Mouse (Mus musculus) B cell, adult 2 months (primary cell): ENCODE results near the gene Tmcc2.

ENCODE experiments used
- DNase-seq, 2 experiments: peaks; one replicate each; pipeline ENCODE4 v3.0.0; 2022

The Tmcc2 gene

GRCm38 (mm10) chr1:132338027-132338660 lies 52.9 kb downstream of the Tmcc2 start:
- no peak for DNase-seq

GRCm38 (mm10) chr1:132336921-132337320 lies 54.2 kb downstream of the Tmcc2 start:
- peak; percentile 52 to 59 for DNase-seq

GRCm38 (mm10) chr1:132335378-132335965 lies 55.6 kb downstream of the Tmcc2 start:
- no peak for DNase-seq

- no peak for DNase-seq
Measured at GRCm38 (mm10) chr1:132334178-132334801, 56.8 kb downstream of the Tmcc2 start.

GRCm38 (mm10) chr1:132333675-132334141 lies 57.4 kb downstream of the Tmcc2 start:
- no peak for DNase-seq

GRCm38 (mm10) chr1:132333201-132333600 lies 57.9 kb downstream of the Tmcc2 start:
- DNase-seq: no peak

GRCm38 (mm10) chr1:132331283-132331682 lies 59.8 kb downstream of the Tmcc2 start:
- no peak for DNase-seq

GRCm38 (mm10) chr1:132330397-132330796 lies 60.7 kb downstream of the Tmcc2 start:
- DNase-seq: no peak

GRCm38 (mm10) chr1:132329656-132330055 lies 61.4 kb downstream of the Tmcc2 start:
- no peak for DNase-seq

- DNase-seq: no peak
Measured at GRCm38 (mm10) chr1:132328565-132328964, 62.5 kb downstream of the Tmcc2 start.

GRCm38 (mm10) chr1:132327477-132327876 lies 63.6 kb downstream of the Tmcc2 start:
- no peak for DNase-seq

GRCm38 (mm10) chr1:132326777-132327176 lies 64.3 kb downstream of the Tmcc2 start:
- DNase-seq: no peak

GRCm38 (mm10) chr1:132322711-132323542 lies 68.2 kb downstream of the Tmcc2 start:
- no peak for DNase-seq

- no peak for DNase-seq
Measured at GRCm38 (mm10) chr1:132321821-132322580, 69.1 kb downstream of the Tmcc2 start.

GRCm38 (mm10) chr1:132319242-132319641 lies 71.8 kb downstream of the Tmcc2 start:
- no peak for DNase-seq

GRCm38 (mm10) chr1:132317894-132318863 lies 72.9 kb downstream of the Tmcc2 start:
- no peak for DNase-seq

GRCm38 (mm10) chr1:132317413-132317812 lies 73.7 kb downstream of the Tmcc2 start:
- peak in 1 of 2 experiments; percentile 27 for DNase-seq

GRCm38 (mm10) chr1:132316625-132316994 lies 74.5 kb downstream of the Tmcc2 start:
- peak; percentile 28 to 38 for DNase-seq

- DNase-seq: peak; percentile 90 to 93
Measured at GRCm38 (mm10) chr1:132315889-132316624, 75.0 kb downstream of the Tmcc2 start, which contains the start of gene Nuak2. Gene Nuak2, plus strand, starts transcription at chr1:132316126.

- peak; percentile 67 to 75 for DNase-seq
Measured at GRCm38 (mm10) chr1:132312703-132313102, 78.4 kb downstream of the Tmcc2 start.
